Mouse (Mus musculus): Measurements from ENCODE around the gene Gm47429.
"Not testable (repeated sequence)": the region's sequence is repeated elsewhere in the genome, so short reads cannot be mapped to it uniquely, and the experiment has no call there.

Gene Gm47429

DNA sequence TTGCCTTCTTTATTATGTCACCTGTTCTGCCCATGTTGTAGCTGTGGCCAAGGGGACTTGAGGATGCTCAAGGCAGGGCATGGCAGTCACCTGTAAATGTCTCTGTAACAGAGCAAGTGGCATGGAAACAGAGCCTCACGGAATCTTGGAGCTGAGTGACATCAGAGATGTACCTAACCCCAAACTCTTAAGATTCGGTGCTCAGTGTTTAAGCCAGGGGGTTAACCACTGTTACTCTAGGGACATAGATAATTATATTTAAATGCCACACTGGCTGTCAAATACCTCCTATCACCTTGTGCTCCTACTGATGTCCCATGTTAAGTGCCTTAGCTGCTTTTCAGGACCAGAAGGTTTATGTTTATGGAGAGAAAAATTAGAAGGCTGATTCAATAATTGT, at the start of gene Gm47429:
TSS of gene Gm47429 (minus strand) at position 101 of the 400 bp plus-strand sequence.
- no peak for DNase-seq (ENCODE audit: low spot score in 2 of 2)

DNA sequence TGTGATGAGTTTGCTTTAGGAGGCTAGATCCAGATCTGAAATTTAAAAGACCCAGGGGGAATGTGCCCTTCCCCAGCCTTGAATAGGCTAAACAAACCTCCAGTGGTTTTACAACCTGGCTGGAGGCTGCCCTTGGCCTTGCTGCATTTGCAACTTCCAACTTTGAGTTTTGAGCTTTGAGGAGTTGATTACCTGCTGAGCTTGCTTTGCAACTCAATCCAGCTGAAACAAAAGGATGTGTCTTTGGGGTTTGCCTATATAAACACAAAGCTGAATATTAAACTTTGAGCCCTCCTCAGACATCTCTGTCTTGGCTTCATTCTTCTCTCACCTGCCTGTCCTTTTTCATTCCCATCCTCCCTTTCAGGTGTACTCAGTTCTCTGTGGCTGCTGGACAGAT, 44.8 kb upstream of the Gm47429 start:
- not testable (repeated sequence) for DNase-seq (ENCODE audit: low spot score in 2 of 2)

DNA sequence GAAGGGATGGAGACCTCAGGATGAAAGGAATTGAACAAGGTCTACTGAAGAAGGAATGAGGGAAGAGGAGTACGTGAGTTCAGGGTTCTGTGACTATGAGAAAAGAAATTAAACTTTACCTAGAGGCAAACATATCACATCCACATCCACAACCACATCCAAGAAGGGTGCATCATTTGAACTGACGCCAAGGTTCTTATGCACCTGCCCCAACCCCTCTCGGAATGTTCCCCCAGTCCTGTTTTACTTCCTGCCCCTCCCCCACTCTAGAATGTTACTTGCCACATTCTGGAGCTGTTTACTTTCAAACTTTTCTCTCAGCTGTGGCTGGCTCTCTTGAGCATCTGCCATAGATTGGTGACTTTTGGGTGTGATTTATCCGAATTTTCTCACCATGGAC, 23.3 kb upstream of the Gm47429 start, which contains the start of gene Nutm2:
TSS of gene Nutm2 (plus strand) at position 301 of the 400 bp plus-strand sequence.
- DNase-seq (ENCODE audit: low spot score in 2 of 2) = no peak

DNA sequence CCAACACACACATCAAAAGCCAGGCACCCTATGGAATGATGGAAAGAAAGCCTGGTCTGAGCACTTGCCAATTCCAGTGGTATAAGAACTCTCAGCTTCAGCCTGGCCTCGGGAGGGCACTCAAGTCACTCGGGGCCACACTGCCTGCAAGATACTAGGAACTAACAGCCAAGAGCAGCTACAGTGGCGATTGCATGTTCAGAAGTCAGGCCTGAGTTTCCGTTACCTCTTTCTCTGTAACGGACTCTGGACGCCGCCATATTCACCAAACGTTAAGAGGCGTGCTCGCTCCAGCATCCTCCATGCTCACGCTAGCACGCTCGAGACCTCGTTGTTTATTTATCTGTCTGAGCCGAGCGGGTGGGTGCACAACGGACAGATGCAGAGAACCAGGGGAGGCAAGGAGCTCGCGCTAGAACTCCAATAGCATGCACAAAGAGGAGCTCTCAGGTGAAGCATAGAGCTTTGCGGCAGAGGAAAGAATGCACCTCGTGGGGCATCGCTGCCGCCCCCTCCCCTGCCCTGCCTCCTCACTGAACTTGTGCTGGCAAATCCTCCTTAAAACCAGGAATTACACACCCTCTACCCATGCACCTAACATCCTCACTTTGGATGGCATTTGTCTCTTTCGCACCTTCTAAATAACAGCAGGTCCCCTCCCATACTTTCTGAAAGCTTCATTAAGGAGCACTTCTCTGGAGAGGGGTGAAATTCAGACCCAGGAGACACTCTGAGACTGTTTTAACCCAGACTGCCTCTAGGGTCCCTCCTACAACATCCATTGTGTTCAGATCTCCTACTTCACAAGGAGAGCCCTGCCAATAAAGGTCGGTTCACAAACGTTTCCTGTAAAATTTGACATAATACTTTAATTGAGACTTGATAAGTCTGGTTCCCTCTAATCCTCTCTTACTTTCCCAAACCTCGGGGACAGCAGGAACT, 21.2 kb upstream of the Gm47429 start:
- DNase-seq (ENCODE audit: low spot score in 2 of 2) = no peak

DNA sequence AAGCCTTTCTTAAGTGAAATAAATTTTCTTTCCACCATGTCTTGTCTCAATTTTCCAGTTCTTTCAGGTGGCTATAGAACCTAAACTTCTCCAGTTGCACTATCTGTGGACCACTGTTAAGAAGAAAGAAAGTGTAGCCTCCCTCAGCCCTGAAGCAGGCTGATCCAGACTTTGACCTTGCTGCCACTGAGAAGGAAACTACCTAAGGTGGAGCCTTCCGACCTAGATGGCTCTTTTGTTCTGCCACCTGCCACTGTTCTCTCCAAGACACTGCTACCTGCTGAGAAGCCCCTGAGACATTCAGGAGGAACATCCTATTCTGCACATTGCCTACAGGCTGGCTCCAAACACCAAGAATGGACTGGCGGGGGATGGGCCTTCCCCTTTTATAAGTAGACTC, 16.7 kb upstream of the Gm47429 start:
- DNase-seq (ENCODE audit: low spot score in 2 of 2) = not testable (repeated sequence)

DNA sequence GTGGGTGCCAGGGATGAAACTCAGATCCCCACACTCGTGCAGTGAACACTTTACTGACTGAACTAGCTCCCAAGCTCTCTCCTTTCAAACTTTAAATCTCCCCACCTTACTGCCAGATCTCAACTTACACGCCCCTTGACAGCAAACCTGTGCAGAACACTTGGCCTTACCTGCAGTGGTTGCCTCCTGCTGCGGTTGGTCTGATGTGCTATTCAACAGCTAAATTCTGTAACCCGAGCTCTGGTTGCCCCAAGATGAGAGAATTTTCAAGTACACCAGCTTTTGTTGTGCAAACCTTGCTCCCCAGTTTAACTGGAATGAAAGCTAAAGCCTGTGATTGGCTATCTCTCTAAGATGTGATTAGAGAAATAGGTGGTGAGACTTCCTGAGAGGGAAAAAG, 9.7 kb upstream of the Gm47429 start:
- no peak for DNase-seq (ENCODE audit: low spot score in 2 of 2)

DNA sequence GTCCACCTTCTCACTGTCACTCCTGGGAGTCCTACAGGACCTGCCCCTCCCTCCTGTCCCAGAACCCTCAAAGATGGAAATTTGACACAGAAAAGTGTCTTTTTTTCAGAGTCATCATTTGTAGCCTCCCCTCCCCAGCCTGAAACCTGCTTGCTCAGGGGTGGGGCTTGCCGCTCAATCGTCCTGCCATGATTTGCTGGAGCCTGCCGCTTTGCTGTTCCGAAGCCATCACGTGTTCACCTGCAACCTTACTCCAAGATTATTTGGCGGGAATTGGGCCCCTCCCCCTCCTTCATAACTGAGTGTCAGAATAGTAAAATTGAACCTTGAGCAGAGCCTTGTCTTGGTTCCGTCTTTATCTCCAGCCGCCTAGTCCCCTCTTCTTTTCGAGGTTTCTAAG, 8.6 kb upstream of the Gm47429 start:
- not testable (repeated sequence) for DNase-seq (ENCODE audit: low spot score in 2 of 2)

DNA sequence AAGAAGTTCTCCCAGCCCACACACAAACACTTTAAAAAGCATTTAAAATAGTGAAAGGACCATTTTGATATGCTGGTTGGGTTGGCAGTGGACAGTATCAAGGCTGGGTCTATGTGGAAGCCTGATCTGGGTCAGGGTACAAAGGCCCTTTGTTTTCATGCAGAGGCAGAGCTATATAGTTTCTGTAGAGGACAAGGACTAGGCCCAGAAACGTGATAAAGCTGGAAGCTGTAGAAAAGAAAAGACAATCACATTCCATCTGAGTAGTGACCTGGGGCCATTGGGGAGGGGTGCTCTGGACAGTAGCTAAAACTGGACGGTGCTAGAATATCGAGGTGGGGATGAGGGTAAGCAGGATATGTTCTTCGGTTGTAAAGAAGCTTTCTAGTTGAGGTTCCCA, 1.5 kb upstream of the Gm47429 start:
- no peak for DNase-seq (ENCODE audit: low spot score in 2 of 2)

DNA sequence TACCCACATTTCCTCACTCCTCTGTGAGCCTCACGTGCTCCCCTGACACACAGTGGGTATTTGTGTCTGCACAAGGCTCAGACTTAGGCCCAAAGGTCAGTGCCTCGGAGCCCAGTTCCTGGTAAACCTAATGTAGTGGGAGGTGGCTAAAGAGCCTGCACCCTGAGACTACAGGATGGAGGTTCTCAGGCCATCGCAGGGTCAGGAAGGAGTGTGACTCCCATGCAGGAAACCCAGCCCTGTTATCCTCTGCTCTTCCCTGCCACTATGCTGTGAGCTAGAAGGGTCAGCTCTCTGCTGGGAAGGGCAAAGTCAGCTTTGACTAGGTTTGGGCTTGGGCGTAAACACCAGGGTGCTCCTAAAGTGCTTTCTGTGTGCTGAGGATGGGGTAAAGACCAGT, 17.0 kb downstream of the Gm47429 start:
- no peak for DNase-seq (ENCODE audit: low spot score in 2 of 2)

DNA sequence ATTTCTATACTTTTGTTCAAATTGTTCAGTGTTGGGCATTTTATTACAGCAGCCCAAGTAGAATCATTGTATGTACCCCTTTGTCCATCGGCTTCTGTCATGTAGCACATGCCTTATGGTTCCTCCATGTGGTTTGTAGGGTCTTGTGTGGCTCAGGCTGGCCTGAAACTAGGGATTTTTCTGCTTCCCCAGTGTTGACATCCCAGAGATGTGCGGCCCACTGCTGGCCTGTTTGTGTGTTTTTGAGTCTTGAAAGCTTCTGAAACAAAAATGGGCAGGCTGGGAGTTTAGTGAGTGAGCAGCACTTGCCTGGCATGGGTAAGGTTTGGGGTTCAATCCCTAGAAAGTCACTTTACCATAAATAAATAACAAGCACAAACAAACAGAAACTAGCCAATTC, 19.2 kb downstream of the Gm47429 start:
- DNase-seq (ENCODE audit: low spot score in 2 of 2) = no peak

DNA sequence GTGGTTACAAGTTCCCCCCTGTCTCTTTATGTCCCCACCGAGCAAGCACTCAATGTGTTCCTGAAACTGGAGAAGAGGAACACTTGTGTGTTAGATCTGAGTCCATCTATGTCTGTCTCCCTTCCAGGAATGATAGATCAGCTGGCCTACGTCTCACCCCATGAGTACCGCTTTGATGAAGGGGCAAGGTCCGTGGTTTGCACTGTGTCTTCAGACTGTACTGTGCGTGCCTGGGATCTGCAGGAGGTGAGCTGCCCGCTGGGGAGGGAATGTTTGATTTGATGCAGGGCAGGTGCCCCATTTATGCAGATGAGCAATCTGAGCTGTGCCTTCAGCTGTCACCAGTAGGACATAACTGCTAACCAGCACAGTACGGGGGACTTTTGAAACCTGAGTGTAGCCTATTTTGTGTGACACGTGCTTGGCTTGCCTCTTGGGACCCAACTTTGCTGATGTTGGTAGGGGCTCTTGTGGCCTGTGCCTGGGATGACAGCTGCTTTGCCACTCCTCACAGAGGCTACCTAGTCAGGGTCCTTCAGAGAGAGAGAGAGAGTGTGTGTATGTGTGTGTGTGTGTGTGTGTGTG, 20.0 kb downstream of the Gm47429 start:
- DNase-seq (ENCODE audit: low spot score in 2 of 2) = no peak

DNA sequence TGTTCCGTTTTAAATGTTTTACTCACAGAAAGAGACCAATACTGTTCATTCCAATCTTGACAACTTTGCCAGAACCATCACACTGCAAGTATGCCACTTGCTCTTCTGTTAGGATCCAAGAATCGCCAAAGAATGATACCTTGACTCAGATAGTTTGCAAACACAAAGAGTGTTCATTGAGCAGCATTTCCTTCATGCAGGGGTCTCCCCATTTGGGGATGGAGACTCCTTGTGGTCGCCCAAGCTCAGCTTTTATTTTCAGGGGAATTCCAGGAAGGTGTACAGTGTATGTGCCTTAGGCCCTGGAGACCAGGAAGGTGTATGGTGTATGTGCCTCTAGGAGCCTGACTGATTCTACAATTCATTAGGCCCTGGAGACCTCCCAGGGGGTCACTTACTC, 25.3 kb downstream of the Gm47429 start:
- DNase-seq (ENCODE audit: low spot score in 2 of 2) = no peak

DNA sequence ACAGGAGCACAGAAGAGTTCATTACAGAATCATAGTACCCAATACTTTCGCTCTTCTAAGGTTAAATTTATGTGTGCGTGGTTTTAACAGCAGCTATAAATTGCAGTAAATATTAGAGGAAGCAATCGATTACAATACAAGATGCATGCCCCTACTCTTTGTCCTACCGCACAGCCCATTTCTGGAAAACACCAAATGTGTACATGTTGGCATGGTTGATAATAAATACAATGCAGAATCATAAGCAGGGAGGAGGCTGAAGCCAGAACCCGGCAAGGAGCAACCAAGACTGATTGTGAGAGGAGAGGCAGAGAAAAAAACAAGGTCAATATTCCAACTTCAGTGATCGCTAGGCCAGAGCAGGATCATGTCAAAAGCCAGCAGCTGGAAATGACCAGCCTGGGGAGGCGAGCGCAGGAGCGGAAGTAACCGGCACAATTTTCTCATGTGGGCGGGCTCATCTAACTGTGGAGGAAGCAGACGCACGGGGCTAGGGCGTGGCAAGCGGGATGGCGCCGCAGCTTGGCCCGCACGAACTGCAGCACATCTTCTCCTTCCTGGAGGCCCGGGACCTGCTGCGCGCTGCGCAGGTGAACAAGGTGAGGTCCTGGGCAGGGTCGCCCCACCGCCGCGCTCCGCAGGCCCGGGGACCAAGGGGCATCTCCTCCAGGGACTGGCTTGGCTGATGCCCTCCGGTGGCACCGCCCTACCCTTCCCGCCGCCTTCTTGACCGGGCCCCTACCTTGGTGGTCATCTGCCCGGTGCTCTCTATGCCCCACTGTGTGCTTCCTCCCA, 26.1 kb downstream of the Gm47429 start, which contains the start of gene Fbxw17:
TSS of gene Fbxw17 (plus strand) at position 476 of the 795 bp plus-strand sequence.
- DNase-seq (ENCODE audit: low spot score in 2 of 2) = peak; percentile 74 to 80
